Mouse (Mus musculus) spleen, adult 2 months (tissue): Measurements from ENCODE around the gene Tfap4. TPM values are rescaled to one million over a fixed set of nuclear protein-coding genes. Genes with fewer than 3 reads are reported as not detected.
"Not testable (repeated sequence)": the region's sequence is repeated elsewhere in the genome, so short reads cannot be mapped to it uniquely, and the experiment has no call there.

ENCODE experiments used
- DNase-seq, 2 experiments: peaks; one replicate each; pipeline versions ENCODE4 v3.0.0 to v3.0.0-alpha.2; 2012 to 2021; ENCODE audit warnings: low spot score in 2 of 2, low read depth in 1 of 2
- H3K27ac ChIP-seq: fragments of 200-500 bp; 2 replicates; pipeline ENCODE4 v1.5.1; 2012; ENCODE audit warnings: low read length, inconsistent platforms; ENCODE audit not compliant: insufficient read depth
- H3K27me3 ChIP-seq: fragments of 200-500 bp; 2 replicates; pipeline ENCODE4 v1.6.1; 2012; ENCODE audit warnings: mild to moderate bottlenecking, moderate library complexity, low read length, inconsistent platforms; ENCODE audit not compliant: control insufficient read depth, insufficient read depth
- H3K36me3 ChIP-seq: fragments of 200-500 bp; 2 replicates; pipeline ENCODE4 v1.6.1; 2012; ENCODE audit warnings: mild to moderate bottlenecking, low read length, inconsistent platforms; ENCODE audit not compliant: control insufficient read depth, insufficient read depth
- H3K4me1 ChIP-seq: fragments of 200-500 bp; 2 replicates; pipeline ENCODE4 v1.6.1; 2011; ENCODE audit warnings: inconsistent platforms; ENCODE audit not compliant: control insufficient read depth, insufficient read depth, insufficient read length
- H3K4me3 ChIP-seq: fragments of 200-500 bp; 2 replicates; pipeline ENCODE4 v1.5.1; 2011; ENCODE audit warnings: mild to moderate bottlenecking, inconsistent platforms; ENCODE audit not compliant: insufficient read depth, insufficient read length; ENCODE audit errors: extremely low read depth
- CTCF ChIP-seq: fragments of 200-500 bp; IDR thresholded peaks from 2 replicates; pipeline ENCODE4 v1.5.1; 2011; ENCODE audit warnings: mild to moderate bottlenecking, inconsistent platforms; ENCODE audit not compliant: insufficient read depth, insufficient read length, insufficient replicate concordance; ENCODE audit errors: extremely low read depth
- POLR2A ChIP-seq: fragments of 200-500 bp; IDR thresholded peaks from 2 replicates; pipeline ENCODE4 v1.6.1; 2011; ENCODE audit warnings: low read depth, low read length, inconsistent platforms
- WGBS: fragments of 180-500 bp; shearing (Covaris S2); methylation state at CpG from one replicate; pipeline ENCODE4 v1.1.7; 2018; 5-methylcytosine and 5-hydroxymethylcytosine counted together
- polyA plus RNA-seq: library from polyadenylated mRNA; depleted of rRNA; stranded (reverse); fragments of >200 nt; gene quantifications from 2 replicates; pipeline ENCODE4 v1.2.3, GENCODE M21; 2012

The Tfap4 gene
- polyA plus RNA-seq, 1 experiment: 5.6 TPM

GRCm38 (mm10) chr16:4583807-4584206 is 24.2 kb upstream of the Tfap4 start:
- DNase-seq: no peak
- WGBS: 7% methylated on average over 3 of the region's 3 CpGs
- Histone ChIP-seq H3K27me3 (no peaks in the 10 kb centered on the region), H3K4me1 (peaks cover 6% of the 10 kb centered on the region; the same call in 1 of the 2 replicates), H3K27ac (no peak overlapping the region), H3K36me3 (no peaks in the 10 kb centered on the region), H3K4me3 (no peak overlapping the region)
- TF ChIP-seq POLR2A (no peak), CTCF (no peak)

- WGBS: 88% methylated on average over 4 of the region's 4 CpGs
These were observed 21.5 kb upstream of the Tfap4 start for GRCm38 (mm10) chr16:4581179-4581578.

GRCm38 (mm10) chr16:4578630-4579029 is 19.0 kb upstream of the Tfap4 start:
- DNase-seq: no peak
- Histone ChIP-seq H3K4me1 (no peaks in the 10 kb centered on the region; the same call in 1 of the 2 replicates), H3K27me3 (no peaks in the 10 kb centered on the region), H3K36me3 (no peaks in the 10 kb centered on the region), H3K27ac (no peak overlapping the region), H3K4me3 (no peak overlapping the region)
- TF ChIP-seq CTCF (no peak), POLR2A (no peak)
- 37% methylated on average over 7 of the region's 7 CpGs for WGBS

More at GRCm38 (mm10) chr16:4581179-4581578, 21.5 kb upstream of the Tfap4 start:
- H3K4me1 ChIP-seq, H3K36me3 ChIP-seq, H3K27me3 ChIP-seq, DNase-seq, H3K4me3 ChIP-seq, H3K27ac ChIP-seq: not testable (repeated sequence)

GRCm38 (mm10) chr16:4576873-4577272 is 17.2 kb upstream of the Tfap4 start:
- Histone ChIP-seq H3K36me3 (no peaks in the 10 kb centered on the region), H3K4me3 (no peak overlapping the region), H3K27ac (no peak overlapping the region), H3K4me1 (no peaks in the 10 kb centered on the region; the same call in 1 of the 2 replicates), H3K27me3 (no peaks in the 10 kb centered on the region)
- TF ChIP-seq POLR2A (no peak), CTCF (no peak)
- WGBS: 21% methylated on average over 2 of the region's 2 CpGs
- no peak for DNase-seq

GRCm38 (mm10) chr16:4576038-4576437 is 16.4 kb upstream of the Tfap4 start:
- WGBS: 79% methylated on average over 2 of the region's 2 CpGs
- no peak overlapping the region for H3K27ac ChIP-seq
- TF ChIP-seq CTCF: no peak
- TF ChIP-seq POLR2A: no peak
- no peaks in the 10 kb centered on the region; the same call in 1 of the 2 replicates for H3K4me1 ChIP-seq
- H3K27me3 ChIP-seq: no peaks in the 10 kb centered on the region
- H3K4me3 ChIP-seq: no peak overlapping the region
- DNase-seq: no peak
- no peaks in the 10 kb centered on the region for H3K36me3 ChIP-seq

GRCm38 (mm10) chr16:4570737-4571136 is 11.1 kb upstream of the Tfap4 start:
- no peak overlapping the region for H3K4me3 ChIP-seq
- no peaks in the 10 kb centered on the region for H3K36me3 ChIP-seq
- no peak overlapping the region for H3K27ac ChIP-seq
- no peaks in the 10 kb centered on the region for H3K4me1 ChIP-seq
- no peak for TF ChIP-seq POLR2A
- no peak for TF ChIP-seq CTCF
- no peaks in the 10 kb centered on the region for H3K27me3 ChIP-seq
- WGBS: 87% methylated on average over 4 of the region's 4 CpGs
- no peak for DNase-seq

- H3K36me3 ChIP-seq: no peaks in the 10 kb centered on the region
- H3K4me3 ChIP-seq: no peak overlapping the region
- no peak overlapping the region for H3K27ac ChIP-seq
- no peaks in the 10 kb centered on the region for H3K27me3 ChIP-seq
- WGBS: 22% methylated on average over 4 of the region's 4 CpGs
- TF ChIP-seq POLR2A: no peak
- peak; percentile 74; the same call in 1 of the 2 replicates for TF ChIP-seq CTCF
- peak in 1 of 2 experiments; percentile 74 for DNase-seq
- no peaks in the 10 kb centered on the region for H3K4me1 ChIP-seq
These were observed 8.3 kb upstream of the Tfap4 start for GRCm38 (mm10) chr16:4567912-4568311.
